Mouse (Mus musculus) E14TG2a.4 (cell line): ENCODE data around the gene Clec1a.
"Not testable (repeated sequence)": the region's sequence is repeated elsewhere in the genome, so short reads cannot be mapped to it uniquely, and the experiment has no call there.

Experiments
- H3K27me3 ChIP-seq: 2 replicates; pipeline ENCODE4 v1.6.1; 2014; ENCODE audit warnings: low read length, control low read depth; ENCODE audit not compliant: insufficient read depth
- H3K36me3 ChIP-seq: 2 replicates; pipeline ENCODE4 v1.6.1; 2014; ENCODE audit warnings: low read length, control low read depth; ENCODE audit not compliant: insufficient read depth
- H3K4me1 ChIP-seq: replicated peaks from 2 replicates; pipeline ENCODE4 v1.6.1; 2014; ENCODE audit warnings: low read depth, low read length, control low read depth
- H3K4me3 ChIP-seq: replicated peaks from 2 replicates; pipeline ENCODE4 v1.5.1; 2014; ENCODE audit warnings: mild to moderate bottlenecking, low read length
- H3K9me3 ChIP-seq: 2 replicates; pipeline ENCODE4 v1.6.1; 2014; ENCODE audit warnings: low read length, control low read depth
- CTCF ChIP-seq: conservative IDR thresholded peaks from 2 replicates; pipeline ENCODE4 v1.5.1; 2014; ENCODE audit warnings: low read length
- NANOG ChIP-seq: IDR thresholded peaks from 2 replicates; pipeline ENCODE4 v1.6.1; 2014; ENCODE audit warnings: borderline replicate concordance, low read length, mixed read lengths
- POU5F1 ChIP-seq: IDR thresholded peaks from 2 replicates; pipeline ENCODE4 v1.6.1; 2014; ENCODE audit warnings: low read length, borderline replicate concordance

The Clec1a gene

DNA sequence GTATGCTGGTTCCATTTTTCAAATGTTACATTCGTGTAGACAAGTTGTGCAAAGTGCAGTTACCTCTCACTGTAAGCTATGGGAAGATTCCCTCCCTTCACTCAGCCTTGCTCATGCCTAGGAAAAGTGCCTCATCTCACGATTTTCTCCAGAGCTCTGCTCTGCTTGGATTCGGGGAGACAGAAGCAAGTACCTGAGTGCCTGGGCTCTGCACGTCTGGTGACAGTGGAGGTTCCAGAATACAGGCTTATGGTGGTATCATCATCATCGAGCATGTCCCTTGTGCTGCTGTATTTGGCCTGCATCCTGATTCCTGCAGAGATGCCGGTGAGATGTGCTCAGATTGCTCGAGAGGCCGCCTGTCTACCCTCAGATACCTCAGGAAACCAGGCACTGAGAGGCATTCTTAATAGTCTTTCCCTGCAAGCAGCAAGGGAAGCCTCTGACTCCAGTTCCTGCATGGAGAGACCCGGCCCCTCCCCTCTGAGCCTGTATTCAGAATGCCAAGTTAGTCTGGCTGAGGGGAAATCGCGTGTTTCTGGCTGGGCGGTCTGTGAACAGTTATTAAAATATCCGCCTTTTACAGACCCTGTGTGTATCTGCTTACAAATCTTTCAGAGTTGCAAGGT lies at the start of gene Clec1a:
Gene Clec1a, minus strand, starts transcription at position 590 of the 629 bp plus-strand sequence.
- TF ChIP-seq NANOG: no peak
- TF ChIP-seq POU5F1: no peak
- no peak for TF ChIP-seq CTCF
- H3K9me3 ChIP-seq: no peaks in the 10 kb centered on the region
- no peak within 1 kb of the TSS for H3K4me3 ChIP-seq
- H3K4me1 ChIP-seq: no peaks in the 10 kb centered on the region; the same call in 1 of the 2 replicates
- H3K27me3 ChIP-seq: no peaks in the 10 kb centered on the region
- H3K36me3 ChIP-seq: no peaks in the 10 kb centered on the region

GRCm38 (mm10) chr6:129499516-129499915 lies 47.7 kb upstream of the Clec1a start:
- H3K36me3 ChIP-seq, H3K4me3 ChIP-seq, H3K27me3 ChIP-seq, H3K4me1 ChIP-seq, H3K9me3 ChIP-seq: not testable (repeated sequence)

- Histone ChIP-seq H3K27me3 (no peaks in the 10 kb centered on the region), H3K4me1 (no peaks in the 10 kb centered on the region), H3K36me3 (no peaks in the 10 kb centered on the region), H3K4me3 (no peak overlapping the region), H3K9me3 (no peaks in the 10 kb centered on the region)
- TF ChIP-seq NANOG (no peak), CTCF (no peak), POU5F1 (no peak)
These were observed 45.8 kb upstream of the Clec1a start for GRCm38 (mm10) chr6:129497345-129498218.

- H3K4me3 ChIP-seq: no peak overlapping the region
- H3K27me3 ChIP-seq: no peaks in the 10 kb centered on the region
- TF ChIP-seq NANOG (no peak), CTCF (no peak), POU5F1 (no peak)
- H3K4me1 ChIP-seq: no peaks in the 10 kb centered on the region
- H3K9me3 ChIP-seq: no peaks in the 10 kb centered on the region
- no peaks in the 10 kb centered on the region for H3K36me3 ChIP-seq
These were observed 43.1 kb upstream of the Clec1a start for GRCm38 (mm10) chr6:129494924-129495323.

GRCm38 (mm10) chr6:129480089-129480958 lies 28.5 kb upstream of the Clec1a start:
- TF ChIP-seq POU5F1 (no peak), CTCF (no peak), NANOG (no peak)
- no peak overlapping the region for H3K4me3 ChIP-seq
- no peaks in the 10 kb centered on the region for H3K9me3 ChIP-seq
- no peaks in the 10 kb centered on the region for H3K4me1 ChIP-seq
- no peaks in the 10 kb centered on the region for H3K27me3 ChIP-seq
- H3K36me3 ChIP-seq: no peaks in the 10 kb centered on the region

DNA sequence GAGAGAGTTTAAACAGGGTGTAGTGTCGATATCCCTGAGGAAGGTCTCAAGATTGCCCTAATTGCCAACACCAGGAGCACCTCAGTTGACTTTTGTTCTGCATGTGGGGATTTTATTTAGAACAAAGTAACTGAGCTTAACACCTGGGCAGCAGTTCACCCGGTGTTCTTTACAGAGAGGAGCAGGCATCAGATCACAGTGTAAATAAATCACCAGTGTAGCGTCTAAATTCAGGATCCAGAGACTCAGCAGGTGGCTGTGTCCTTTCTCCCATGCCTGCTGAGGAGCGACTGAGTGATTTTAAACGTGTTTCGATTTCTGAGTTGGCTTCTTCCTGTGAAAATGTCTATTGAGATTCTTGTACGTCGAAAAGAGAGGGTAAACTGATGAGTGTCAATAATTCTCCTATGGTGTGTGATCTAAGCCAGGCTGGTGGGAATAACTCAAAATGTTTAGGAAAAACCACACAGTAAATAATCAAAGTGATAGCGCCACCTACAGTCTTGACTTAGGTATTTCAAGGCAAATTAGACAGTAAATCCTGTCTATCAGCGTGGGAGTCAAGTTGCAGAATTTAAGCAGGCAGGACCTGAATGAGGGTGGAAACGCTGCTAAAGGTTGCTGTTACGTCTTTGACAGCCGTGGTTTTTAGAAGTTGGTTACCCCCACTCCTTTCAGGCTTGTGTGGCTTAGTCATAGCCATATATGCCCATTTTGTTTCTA lies 24.8 kb upstream of the Clec1a start:
- TF ChIP-seq NANOG: no peak
- TF ChIP-seq CTCF: peak; percentile 76
- no peak for TF ChIP-seq POU5F1
- H3K27me3 ChIP-seq: no peaks in the 10 kb centered on the region
- no peaks in the 10 kb centered on the region for H3K4me1 ChIP-seq
- H3K4me3 ChIP-seq: no peak overlapping the region
- no peaks in the 10 kb centered on the region for H3K9me3 ChIP-seq
- H3K36me3 ChIP-seq: no peaks in the 10 kb centered on the region

GRCm38 (mm10) chr6:129472627-129473026 lies 20.8 kb upstream of the Clec1a start:
- no peaks in the 10 kb centered on the region for H3K4me1 ChIP-seq
- H3K36me3 ChIP-seq: no peaks in the 10 kb centered on the region
- no peaks in the 10 kb centered on the region for H3K9me3 ChIP-seq
- no peaks in the 10 kb centered on the region for H3K27me3 ChIP-seq
- no peak overlapping the region for H3K4me3 ChIP-seq
- no peak for TF ChIP-seq POU5F1
- no peak for TF ChIP-seq CTCF
- TF ChIP-seq NANOG: no peak

DNA sequence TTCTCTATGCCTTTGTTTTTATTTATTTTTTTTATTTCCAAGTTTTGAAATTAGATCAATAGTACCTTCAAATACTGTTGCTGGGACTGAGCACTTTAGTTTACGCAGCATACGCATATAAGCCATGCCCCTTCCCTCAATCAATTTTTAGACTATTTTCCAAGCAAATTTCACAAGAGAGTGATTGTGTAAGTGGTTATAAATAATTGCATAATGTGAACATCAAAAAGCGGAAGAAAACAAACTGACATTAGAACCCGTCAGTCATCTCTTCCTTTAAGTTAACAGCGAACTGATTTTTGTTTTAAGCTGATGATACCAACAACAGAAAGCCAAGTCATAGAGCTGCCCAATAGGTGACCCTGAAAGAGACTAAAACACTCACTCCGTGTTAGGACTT lies 19.6 kb upstream of the Clec1a start:
- Histone ChIP-seq H3K27me3 (no peaks in the 10 kb centered on the region), H3K4me3 (no peak overlapping the region), H3K36me3 (no peaks in the 10 kb centered on the region), H3K9me3 (no peaks in the 10 kb centered on the region), H3K4me1 (no peaks in the 10 kb centered on the region)
- TF ChIP-seq CTCF (no peak), POU5F1 (no peak), NANOG (no peak)
